Mouse (Mus musculus) ovary, adult 18-20 months (tissue): ENCODE results near the gene Spata18.

Experiments
- DNase-seq: peaks from one replicate; pipeline ENCODE4 v3.0.0; 2022; ENCODE audit warnings: low spot score, mixed read lengths

Gene Spata18

GRCm38 (mm10) chr5:73666695-73667094 lies 15.5 kb downstream of the Spata18 start:
- DNase-seq, result no peak

- DNase-seq, result no peak
Measured at GRCm38 (mm10) chr5:73667877-73668276, 16.7 kb downstream of the Spata18 start.

DNA sequence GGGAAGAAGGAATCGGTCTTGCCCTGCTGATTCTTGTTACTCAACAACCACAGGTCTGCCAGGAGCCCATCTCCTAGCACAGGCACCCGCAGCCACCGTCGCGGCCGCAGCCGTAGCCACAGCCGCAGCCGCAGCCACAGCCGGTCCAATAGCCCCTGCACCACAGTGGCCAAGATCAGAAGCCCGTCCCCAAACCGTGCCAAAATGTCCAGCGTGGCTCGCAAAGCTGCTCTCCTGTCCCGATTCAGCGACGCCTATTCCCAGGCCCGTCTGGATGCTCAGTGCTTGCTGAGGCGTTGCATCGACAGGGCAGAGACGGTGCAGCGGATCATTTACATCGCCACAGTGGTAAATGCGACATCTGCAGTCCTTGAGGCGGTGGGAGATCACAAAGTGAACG lies 18.2 kb downstream of the Spata18 start:
- no peak for DNase-seq

- no peak for DNase-seq
Measured at GRCm38 (mm10) chr5:73675604-73676003, 24.4 kb downstream of the Spata18 start.

DNA sequence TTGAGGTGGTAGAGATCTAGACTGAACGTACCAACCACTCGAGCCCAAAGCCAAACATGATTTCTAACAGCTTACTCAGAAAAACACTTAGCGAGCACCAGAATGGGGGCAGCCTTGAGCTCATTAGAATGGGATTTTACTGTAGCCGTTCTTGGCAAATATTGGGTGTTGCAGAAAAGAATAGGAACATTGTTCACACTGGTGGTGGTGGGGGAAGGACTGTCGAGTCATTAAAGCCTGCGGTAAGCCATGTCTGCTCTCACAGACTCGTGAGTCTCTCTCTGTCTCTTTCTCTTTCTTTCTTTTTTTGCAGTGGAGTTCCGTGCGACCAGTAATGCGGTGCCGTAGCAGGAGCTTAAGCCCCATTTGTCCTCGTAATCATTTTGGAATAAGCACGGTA lies 25.4 kb downstream of the Spata18 start:
- DNase-seq, result no peak

DNA sequence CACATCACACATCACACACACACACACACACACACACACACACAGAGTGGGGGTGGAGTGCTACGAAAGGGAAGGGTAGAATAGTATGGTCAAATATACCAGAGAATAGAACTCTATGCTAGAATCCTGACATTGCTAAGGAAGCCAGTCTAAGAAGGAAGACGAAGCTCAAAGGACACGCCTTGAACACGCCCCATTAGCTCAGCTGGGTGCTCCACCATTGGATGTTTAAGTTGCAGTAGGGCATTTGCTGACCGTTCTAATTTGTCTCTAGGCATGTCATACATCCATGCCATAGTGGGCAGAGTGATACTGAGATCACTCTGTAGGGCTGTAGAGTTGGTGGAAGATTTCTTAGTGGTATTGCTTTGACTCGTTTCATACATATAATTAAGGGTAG lies 32.0 kb downstream of the Spata18 start:
- no peak for DNase-seq

DNA sequence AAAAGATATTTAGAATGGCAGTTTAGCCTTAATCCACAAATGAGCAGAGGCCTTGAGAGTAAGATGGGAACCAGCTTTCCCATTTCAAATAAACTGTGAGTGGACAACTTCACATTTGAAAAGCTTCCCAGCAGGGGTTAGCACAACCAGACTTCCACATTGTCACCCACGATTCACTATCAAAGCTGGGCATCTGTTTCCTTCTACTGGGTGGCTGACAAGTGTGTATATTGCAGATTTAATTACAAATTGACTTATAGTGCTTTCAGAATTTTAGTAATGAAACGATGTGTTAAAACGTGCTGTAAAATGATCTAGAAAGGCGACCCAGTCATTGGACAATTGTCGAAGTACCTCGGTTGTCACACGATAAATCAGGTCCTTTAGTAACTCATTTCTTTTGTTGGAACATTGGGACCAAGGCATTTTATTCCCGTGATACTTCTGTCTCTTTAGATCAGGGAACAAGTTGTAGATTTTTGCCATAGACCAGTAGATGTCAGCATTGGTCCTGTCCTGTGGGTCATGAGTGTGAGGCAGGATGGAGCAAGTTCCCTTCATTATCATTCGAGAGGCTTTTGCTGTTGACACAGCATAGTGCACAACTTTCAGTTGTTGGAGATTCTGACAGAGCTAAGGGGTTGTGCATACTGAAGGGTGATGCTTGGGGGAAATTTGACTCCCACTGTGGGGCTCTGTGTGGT lies 32.7 kb downstream of the Spata18 start:
- DNase-seq, result no peak

DNA sequence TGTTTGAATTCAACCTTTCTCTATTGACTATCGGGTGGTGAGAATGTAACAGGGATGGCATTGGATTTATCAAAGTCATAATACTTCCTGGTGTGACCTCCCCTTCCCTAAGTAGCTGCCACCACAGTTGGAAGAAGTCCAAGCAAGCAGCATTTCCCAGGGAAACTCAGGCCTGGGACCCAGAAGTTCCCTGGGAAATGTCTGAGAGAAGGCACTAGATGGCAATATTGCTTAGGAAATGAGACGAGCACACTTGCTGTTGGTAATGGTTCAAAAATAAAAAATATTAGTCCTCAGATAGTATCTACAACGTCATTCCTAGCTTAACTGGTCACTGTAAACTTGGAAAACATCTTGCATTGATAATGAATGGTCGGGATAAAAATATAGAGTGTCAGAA lies 35.0 kb downstream of the Spata18 start:
- no peak for DNase-seq

DNA sequence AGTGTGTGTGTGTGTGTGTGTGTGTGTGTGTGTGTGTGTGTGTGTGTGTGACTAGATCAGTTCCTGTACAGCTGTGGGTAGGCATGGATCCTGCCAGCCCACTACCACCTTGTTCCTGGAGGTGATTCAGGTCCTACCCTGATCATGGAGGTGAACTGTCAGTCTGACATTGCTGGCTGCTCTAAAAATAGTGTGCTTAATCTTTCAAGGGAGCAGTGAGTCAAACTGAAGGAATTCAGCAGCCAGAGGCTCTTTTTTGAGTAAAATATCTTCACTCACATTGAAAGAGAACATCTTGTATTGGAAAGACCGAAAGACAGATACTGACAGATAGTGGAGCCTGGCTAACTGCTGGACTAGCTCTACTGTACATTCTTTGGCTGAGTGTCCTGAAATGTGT lies 37.4 kb downstream of the Spata18 start:
- no peak for DNase-seq

DNA sequence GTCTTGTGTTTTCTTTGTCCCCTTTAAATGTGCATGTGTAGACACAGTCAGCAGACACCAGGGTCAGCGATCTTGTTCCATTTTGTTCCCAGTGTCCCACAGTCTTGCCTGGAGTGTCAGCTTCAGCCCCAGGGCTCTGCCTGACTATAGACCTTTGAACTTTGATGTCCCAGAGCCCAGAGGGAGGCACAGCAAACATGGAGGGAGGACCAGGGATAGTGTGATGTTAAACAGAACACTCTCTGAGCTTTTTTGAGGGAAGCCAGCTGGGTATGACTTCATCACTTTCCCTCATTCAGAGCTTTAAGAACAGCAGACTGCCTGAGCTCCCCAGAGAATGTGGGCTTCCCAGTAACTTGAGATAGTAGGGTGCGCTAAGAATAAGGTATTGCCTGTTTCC lies 39.0 kb downstream of the Spata18 start:
- no peak for DNase-seq

GRCm38 (mm10) chr5:73691723-73692520 lies 40.7 kb downstream of the Spata18 start:
- DNase-seq, result no peak

DNA sequence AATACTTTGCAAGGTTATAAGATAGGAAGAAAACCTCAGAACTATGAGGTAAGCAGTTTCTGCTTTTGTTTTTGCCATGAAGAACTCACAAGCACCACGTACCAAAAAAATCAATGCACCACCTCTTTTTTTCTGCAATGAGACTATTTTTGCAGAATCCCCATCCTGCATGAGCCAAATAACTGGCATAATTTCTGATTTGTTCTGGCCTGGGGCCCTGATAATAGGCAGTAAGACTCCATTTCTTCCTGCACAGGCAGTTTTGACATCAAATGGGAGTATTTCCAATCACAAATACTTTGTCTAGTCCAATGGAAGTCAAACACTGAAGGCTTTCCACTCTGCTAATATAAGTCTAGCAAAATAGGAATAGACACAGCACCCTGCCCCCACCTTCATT lies 42.6 kb downstream of the Spata18 start:
- no peak for DNase-seq

GRCm38 (mm10) chr5:73694254-73695015 lies 43.3 kb downstream of the Spata18 start:
- DNase-seq, result no peak

- no peak for DNase-seq
Measured at GRCm38 (mm10) chr5:73697700-73698099, 46.5 kb downstream of the Spata18 start.

DNA sequence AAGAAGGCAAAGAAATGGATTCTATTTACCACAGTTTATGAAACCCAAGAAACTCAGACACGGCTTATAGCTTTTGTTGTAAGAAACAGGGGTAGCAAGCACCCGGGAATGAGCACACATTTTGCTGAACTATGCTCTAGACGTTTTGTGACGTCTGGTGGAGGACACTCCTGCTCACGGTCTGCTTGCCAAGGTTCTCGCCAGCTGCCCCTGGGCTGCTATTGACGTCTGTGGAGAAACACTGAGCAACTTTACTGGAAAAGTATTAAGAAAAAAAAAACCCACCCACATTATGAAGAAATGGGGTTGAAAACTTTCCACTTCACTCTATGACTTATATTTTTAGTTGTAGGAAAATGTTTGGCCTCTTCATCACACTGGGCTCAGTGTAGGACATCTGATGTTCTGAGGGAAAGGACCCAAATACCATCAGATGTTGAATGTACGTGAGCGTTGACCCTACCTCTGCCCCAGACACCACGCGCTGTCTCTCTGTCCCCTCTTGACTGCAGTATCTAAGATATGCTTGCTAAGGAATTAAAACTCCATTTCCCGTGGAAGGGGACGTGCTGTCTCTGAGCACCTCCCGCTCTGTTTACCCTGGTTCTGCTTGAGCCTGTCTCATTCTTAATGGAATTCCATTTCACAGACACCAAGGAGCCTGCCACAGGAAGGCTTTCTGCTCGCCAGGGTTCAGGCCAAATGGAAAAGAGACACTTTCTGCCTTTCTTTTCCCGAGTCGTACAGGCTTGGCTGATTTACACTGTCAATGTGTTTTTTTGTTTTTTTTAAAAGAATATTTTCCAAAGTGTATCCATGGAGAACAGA lies 50.1 kb downstream of the Spata18 start:
- no peak for DNase-seq

DNA sequence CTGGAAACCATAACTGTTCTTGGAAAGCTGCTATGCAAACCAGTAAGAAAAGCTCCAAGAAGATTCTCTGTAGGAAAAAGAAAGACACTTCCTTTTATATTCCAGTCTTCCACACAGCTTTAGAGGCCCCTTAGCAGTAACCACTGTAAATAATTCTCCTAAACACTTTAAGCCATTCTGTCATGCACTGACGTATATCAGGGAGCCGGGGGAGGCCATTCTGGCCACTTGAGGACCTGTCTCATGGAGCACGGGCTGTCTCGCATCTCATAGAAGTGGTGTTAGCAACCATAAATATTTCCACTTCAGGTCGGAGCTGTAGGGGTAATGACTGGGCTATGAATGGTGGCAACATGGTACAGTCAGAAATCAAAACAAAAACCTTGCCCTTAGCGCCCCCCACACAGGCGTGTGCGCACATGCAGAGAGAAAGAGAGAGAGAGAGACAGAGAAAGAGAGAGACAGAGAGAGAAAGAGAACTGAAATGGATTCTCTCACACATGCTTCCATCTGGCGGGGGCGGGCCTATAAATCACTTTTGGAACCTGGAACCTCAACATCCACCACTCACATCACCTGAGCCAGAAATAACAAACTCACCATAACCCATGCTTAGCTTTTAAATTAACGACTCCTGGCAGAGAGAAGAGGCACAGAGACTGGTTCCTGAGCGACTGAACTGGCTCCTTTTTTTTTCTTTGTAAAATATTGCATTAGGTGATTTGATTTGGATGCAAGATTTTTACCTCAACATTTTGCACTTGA lies 50.9 kb downstream of the Spata18 start:
- DNase-seq, result no peak

DNA sequence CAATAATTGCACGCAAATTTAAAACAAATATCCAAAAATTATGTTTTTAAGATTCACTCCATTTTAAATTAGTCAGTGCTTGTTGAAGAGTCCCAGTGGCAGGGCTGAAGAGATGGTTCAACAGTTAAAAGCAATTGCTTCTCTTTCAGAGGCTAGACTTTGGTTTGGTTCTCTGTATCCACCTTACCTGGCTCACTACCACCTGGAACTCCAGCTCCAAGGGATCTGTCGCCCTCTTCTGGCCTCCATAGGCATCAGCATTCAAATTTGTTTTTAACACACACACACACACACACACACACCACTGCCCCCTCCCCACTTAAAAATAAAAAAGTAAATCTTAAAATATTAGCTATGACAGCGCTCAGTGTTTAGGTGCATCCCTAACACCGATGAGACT lies 51.9 kb downstream of the Spata18 start:
- DNase-seq, result no peak

GRCm38 (mm10) chr5:73704263-73704662 lies 53.1 kb downstream of the Spata18 start:
- no peak for DNase-seq

- no peak for DNase-seq
Measured at GRCm38 (mm10) chr5:73704757-73705156, 53.6 kb downstream of the Spata18 start.

DNA sequence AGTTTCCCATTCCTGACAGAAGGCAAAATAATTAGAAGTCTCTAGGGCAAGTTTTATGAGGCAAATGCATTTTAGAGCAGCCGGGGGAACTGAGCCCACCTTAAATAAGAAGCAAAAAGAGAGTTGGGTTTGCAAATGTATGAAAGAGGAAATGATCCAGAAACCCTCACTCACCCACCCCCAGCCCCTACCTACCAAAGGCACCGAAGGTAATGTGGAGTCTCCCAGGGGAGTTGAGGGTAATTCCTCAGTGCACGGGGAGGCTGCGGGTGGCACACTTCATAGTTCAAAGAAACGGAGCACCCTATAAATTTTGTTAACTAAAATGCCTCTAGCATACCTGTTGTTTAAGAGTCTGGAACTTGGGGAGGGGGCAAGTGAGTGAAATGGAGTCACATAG lies 54.1 kb downstream of the Spata18 start:
- DNase-seq, result no peak

GRCm38 (mm10) chr5:73712852-73713251 lies 61.7 kb downstream of the Spata18 start:
- no peak for DNase-seq
